Comparison of ENCODE assay signal across 9 mouse cellular contexts in the genomic region with DNA sequence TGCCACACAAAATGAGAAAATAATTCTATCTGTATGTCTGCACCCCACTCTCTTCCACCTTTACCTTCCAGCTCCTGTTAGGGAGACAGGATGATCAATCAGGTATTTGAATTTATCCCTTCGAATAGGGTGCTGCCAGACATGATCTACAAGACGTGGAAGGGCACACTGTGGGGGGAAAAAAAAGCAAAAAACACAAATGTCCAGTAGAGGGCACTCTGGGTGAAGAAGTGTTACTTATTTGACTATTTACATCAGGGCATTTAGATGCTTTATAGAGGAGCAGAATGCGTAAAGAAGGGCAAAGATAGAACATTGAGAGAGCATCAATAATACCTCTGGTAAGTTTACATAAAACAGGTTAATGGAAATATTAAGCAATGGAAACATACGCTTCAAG. TPM values are rescaled to one million over a fixed set of nuclear protein-coding genes. Genes with fewer than 3 reads are reported as not detected.
A peak's percentile ranks its signal among the peaks of the same experiment; 100 is the strongest.
DNase-seq lines count a peak whose midpoint lies in the region; ATAC-seq and TF ChIP-seq lines count a peak whose summit lies in the region.
"Had no signal": no experiment of that assay in that cellular context is flagged by ENCODE, and none has a peak within 500 bp of the region (broad histone marks: within the 10 kb centered on the region; RNA-seq: fewer than 3 reads in every experiment).

No protein-coding gene starts in this region.

- no peaks in the 10 kb centered on the region for H3K27me3 ChIP-seq in forebrain, postnatal 0 days (ENCODE audit: insufficient read depth, low read length)
- 0 out of 2 replicates have a peak, but pooled peaks cover 3% of the 10 kb centered on the region for H3K27me3 ChIP-seq in forebrain, embryonic 12.5 days
- no peaks in the 10 kb centered on the region for H3K27me3 ChIP-seq in midbrain, embryonic 11.5 days (ENCODE audit: control insufficient read depth, insufficient read depth, low read length)
- no peaks in the 10 kb centered on the region for H3K27me3 ChIP-seq in midbrain, embryonic 13.5 days
- H3K27me3 ChIP-seq in forebrain, embryonic 11.5 days (ENCODE audit: control insufficient read depth, insufficient read depth, low read length) = no peaks in the 10 kb centered on the region
- H3K27me3 ChIP-seq: neural tube, embryonic 13.5 days had no signal

- H3K4me2 ChIP-seq in forebrain, postnatal 0 days (ENCODE audit: low read depth) = no peak overlapping the region
- no peak overlapping the region for H3K4me2 ChIP-seq in forebrain, embryonic 12.5 days
- no peak overlapping the region for H3K4me2 ChIP-seq in midbrain, embryonic 11.5 days
- H3K4me2 ChIP-seq in midbrain, embryonic 13.5 days (replicated peaks) = no peak overlapping the region
- H3K4me2 ChIP-seq in forebrain, embryonic 11.5 days (ENCODE audit: low read depth, low read length, severe bottlenecking) = no peak overlapping the region
- H3K4me2 ChIP-seq: neural tube, embryonic 13.5 days had no signal

- no peaks in the 10 kb centered on the region for H3K9me3 ChIP-seq in forebrain, postnatal 0 days (ENCODE audit: low read length)
- no peaks in the 10 kb centered on the region for H3K9me3 ChIP-seq in forebrain, embryonic 12.5 days
- no peaks in the 10 kb centered on the region for H3K9me3 ChIP-seq in midbrain, embryonic 11.5 days (ENCODE audit: control insufficient read depth, low read length)
- no peaks in the 10 kb centered on the region; the same call in 1 of the 2 replicates for H3K9me3 ChIP-seq in midbrain, embryonic 13.5 days
- H3K9me3 ChIP-seq in forebrain, embryonic 11.5 days (ENCODE audit: control insufficient read depth, low read length) = no peaks in the 10 kb centered on the region; the same call in 1 of the 2 replicates
- H3K9me3 ChIP-seq: neural tube, embryonic 13.5 days had no signal

- H3K4me1 ChIP-seq in forebrain, postnatal 0 days (ENCODE audit: insufficient read depth) = no peaks in the 10 kb centered on the region
- H3K4me1 ChIP-seq in forebrain, embryonic 12.5 days = peaks cover 9% of the 10 kb centered on the region
- H3K4me1 ChIP-seq in midbrain, embryonic 11.5 days (ENCODE audit: control insufficient read depth, insufficient read depth, low read length) = no peaks in the 10 kb centered on the region
- peaks cover 7% of the 10 kb centered on the region; the same call in 1 of the 2 replicates for H3K4me1 ChIP-seq in midbrain, embryonic 13.5 days (replicated peaks)
- no peaks in the 10 kb centered on the region for H3K4me1 ChIP-seq in forebrain, embryonic 11.5 days (replicated peaks; ENCODE audit: control insufficient read depth, insufficient read depth, low read length)

- H3K36me3 ChIP-seq in forebrain, postnatal 0 days (ENCODE audit: insufficient read depth) = no peaks in the 10 kb centered on the region
- no peaks in the 10 kb centered on the region for H3K36me3 ChIP-seq in forebrain, embryonic 12.5 days (replicated peaks)
- H3K36me3 ChIP-seq in midbrain, embryonic 11.5 days (ENCODE audit: control insufficient read depth, insufficient read depth, low read length) = no peaks in the 10 kb centered on the region
- H3K36me3 ChIP-seq in midbrain, embryonic 13.5 days = no peaks in the 10 kb centered on the region
- H3K36me3 ChIP-seq in forebrain, embryonic 11.5 days (ENCODE audit: control insufficient read depth, insufficient read depth, low read length) = no peaks in the 10 kb centered on the region
- H3K36me3 ChIP-seq: neural tube, embryonic 13.5 days had no signal

- WGBS in forebrain, postnatal 0 days = 57% methylated on average over 4 of the region's 4 CpGs
- 64% methylated on average over 4 of the region's 4 CpGs for WGBS in forebrain, embryonic 12.5 days
- WGBS in midbrain, embryonic 11.5 days = 64% methylated on average over 4 of the region's 4 CpGs
- WGBS in midbrain, embryonic 13.5 days = 60% methylated on average over 4 of the region's 4 CpGs
- WGBS in forebrain, embryonic 11.5 days = 64% methylated on average over 4 of the region's 4 CpGs

- peak; percentile 52 for TF ChIP-seq CTCF in forebrain, postnatal 0 days (IDR thresholded peaks at IDR 0.05; ENCODE audit: low read depth)

- H3K9ac ChIP-seq in forebrain, postnatal 0 days = no peak overlapping the region
- H3K9ac ChIP-seq in forebrain, embryonic 12.5 days = no peak overlapping the region
- no peak overlapping the region for H3K9ac ChIP-seq in midbrain, embryonic 11.5 days (ENCODE audit: low read length)
- H3K9ac ChIP-seq in midbrain, embryonic 13.5 days (replicated peaks) = no peak overlapping the region
- no peak overlapping the region for H3K9ac ChIP-seq in forebrain, embryonic 11.5 days (ENCODE audit: low read length)
- H3K9ac ChIP-seq: neural tube, embryonic 13.5 days had no signal

- ATAC-seq in forebrain, postnatal 0 days = no peak
- ATAC-seq in forebrain, embryonic 12.5 days (ENCODE audit: low FRiP score) = no peak
- no peak for ATAC-seq in midbrain, embryonic 11.5 days (ENCODE audit: low FRiP score)
- no peak for ATAC-seq in midbrain, embryonic 13.5 days
- no peak for ATAC-seq in forebrain, embryonic 11.5 days (replicated peaks; ENCODE audit: low FRiP score)

- H3K27ac ChIP-seq in forebrain, postnatal 0 days (ENCODE audit: low read depth, low read length) = no peak overlapping the region
- H3K27ac ChIP-seq in forebrain, embryonic 12.5 days = no peak overlapping the region
- H3K27ac ChIP-seq in midbrain, embryonic 11.5 days (ENCODE audit: low read depth, low read length) = no peak overlapping the region
- H3K27ac ChIP-seq in midbrain, embryonic 13.5 days = no peak overlapping the region
- no peak overlapping the region for H3K27ac ChIP-seq in forebrain, embryonic 11.5 days (ENCODE audit: low read depth, low read length)
- H3K27ac ChIP-seq: neural tube, embryonic 13.5 days had no signal

- peak; percentile 40 for DNase-seq in forebrain, postnatal 0 days
- peak; percentile 87 for DNase-seq in midbrain, embryonic 11.5 days (ENCODE audit: low spot score, missing footprints)
- DNase-seq in adipocyte (ENCODE audit: low spot score) = peak; percentile 76
- DNase-seq in kidney, postnatal 14 days = peak; percentile 51
- DNase-seq in thymus, postnatal 0 days (ENCODE audit: low spot score) = peak; percentile 80
- no peak for DNase-seq in forebrain, embryonic 11.5 days (ENCODE audit: low spot score)

- H3K4me3 ChIP-seq in forebrain, postnatal 0 days (ENCODE audit: low read depth, low read length) = no peak overlapping the region
- no peak overlapping the region for H3K4me3 ChIP-seq in forebrain, embryonic 12.5 days (replicated peaks)
- no peak overlapping the region for H3K4me3 ChIP-seq in midbrain, embryonic 11.5 days (ENCODE audit: low read depth, low read length)
- no peak overlapping the region for H3K4me3 ChIP-seq in midbrain, embryonic 13.5 days (replicated peaks)
- H3K4me3 ChIP-seq in forebrain, embryonic 11.5 days (ENCODE audit: low read depth, low read length) = no peak overlapping the region
- H3K4me3 ChIP-seq: neural tube, embryonic 13.5 days had no signal

RNA-seq across cellular contexts. Expression of a gene that starts 2.8 kb away (rescaled TPM):
- total RNA-seq in forebrain, postnatal 0 days (2014; rRNA removed) = 0.23 and 0.52 TPM in 2 replicates
- 0.29 and 0.56 TPM in 2 replicates for polyA plus RNA-seq in forebrain, postnatal 0 days (2015; fragmentation: Nextera tagmentation; extraction: Ambion mirVana)
- polyA plus RNA-seq in forebrain, embryonic 12.5 days (2016; fragmentation: Nextera tagmentation; extraction: Ambion mirVana) = 0.19 TPM in 1 of 2 replicates, not detected in the other
- polyA plus RNA-seq in midbrain, embryonic 11.5 days (2014; fragmentation: Nextera tagmentation; extraction: Ambion mirVana) = 0.30 TPM in 1 of 2 replicates, not detected in the other
- polyA plus RNA-seq in midbrain, embryonic 13.5 days (2015; fragmentation: Nextera tagmentation; extraction: Ambion mirVana) = 0.17 and 0.45 TPM in 2 replicates
- polyA plus RNA-seq in thymus, postnatal 0 days (2015; fragmentation: Nextera tagmentation; extraction: Ambion mirVana) = 5.2 and 7.8 TPM in 2 replicates
- polyA plus RNA-seq in forebrain, embryonic 11.5 days (2014; fragmentation: Nextera tagmentation; extraction: Ambion mirVana) = 0.43 TPM in 1 of 2 replicates, not detected in the other

RNA-seq across cellular contexts. Expression of a gene that starts 52.3 kb away (rescaled TPM):
- total RNA-seq in forebrain, postnatal 0 days (2014; rRNA removed) = 646 and 750 TPM in 2 replicates
- 515 and 680 TPM in 2 replicates for polyA plus RNA-seq in forebrain, postnatal 0 days (2015; fragmentation: Nextera tagmentation; extraction: Ambion mirVana)
- 688 and 695 TPM in 2 replicates for polyA plus RNA-seq in forebrain, embryonic 12.5 days (2016; fragmentation: Nextera tagmentation; extraction: Ambion mirVana)
- 900 and 949 TPM in 2 replicates for polyA plus RNA-seq in midbrain, embryonic 11.5 days (2014; fragmentation: Nextera tagmentation; extraction: Ambion mirVana)
- 591 and 665 TPM in 2 replicates for polyA plus RNA-seq in midbrain, embryonic 13.5 days (2015; fragmentation: Nextera tagmentation; extraction: Ambion mirVana)
- polyA plus RNA-seq in thymus, postnatal 0 days (2015; fragmentation: Nextera tagmentation; extraction: Ambion mirVana) = 1,036 and 1,057 TPM in 2 replicates
- polyA plus RNA-seq in forebrain, embryonic 11.5 days (2014; fragmentation: Nextera tagmentation; extraction: Ambion mirVana) = 833 and 877 TPM in 2 replicates

RNA-seq across cellular contexts. Expression of a gene that starts 56.0 kb away (rescaled TPM):
- total RNA-seq in forebrain, postnatal 0 days (2014; rRNA removed) = 20.1 and 20.6 TPM in 2 replicates
- polyA plus RNA-seq in forebrain, postnatal 0 days (2015; fragmentation: Nextera tagmentation; extraction: Ambion mirVana) = 5.4 and 11.7 TPM in 2 replicates
- 17.6 and 19.6 TPM in 2 replicates for polyA plus RNA-seq in forebrain, embryonic 12.5 days (2016; fragmentation: Nextera tagmentation; extraction: Ambion mirVana)
- 21.4 and 23.6 TPM in 2 replicates for polyA plus RNA-seq in midbrain, embryonic 11.5 days (2014; fragmentation: Nextera tagmentation; extraction: Ambion mirVana)
- polyA plus RNA-seq in midbrain, embryonic 13.5 days (2015; fragmentation: Nextera tagmentation; extraction: Ambion mirVana) = 10.9 and 11.1 TPM in 2 replicates
- polyA plus RNA-seq in thymus, postnatal 0 days (2015; fragmentation: Nextera tagmentation; extraction: Ambion mirVana) = 43.4 and 45.6 TPM in 2 replicates
- 22.5 and 25.8 TPM in 2 replicates for polyA plus RNA-seq in forebrain, embryonic 11.5 days (2014; fragmentation: Nextera tagmentation; extraction: Ambion mirVana)
